Mouse (Mus musculus) layer of hippocampus, adult 9-10 months (tissue): ENCODE results near the gene Gdf5.
"Not testable (repeated sequence)": the region's sequence is repeated elsewhere in the genome, so short reads cannot be mapped to it uniquely, and the experiment has no call there.

Experiments used
- DNase-seq: peaks from one replicate; pipeline ENCODE4 v3.0.0; 2022; ENCODE audit warnings: low spot score

Gene Gdf5

DNA sequence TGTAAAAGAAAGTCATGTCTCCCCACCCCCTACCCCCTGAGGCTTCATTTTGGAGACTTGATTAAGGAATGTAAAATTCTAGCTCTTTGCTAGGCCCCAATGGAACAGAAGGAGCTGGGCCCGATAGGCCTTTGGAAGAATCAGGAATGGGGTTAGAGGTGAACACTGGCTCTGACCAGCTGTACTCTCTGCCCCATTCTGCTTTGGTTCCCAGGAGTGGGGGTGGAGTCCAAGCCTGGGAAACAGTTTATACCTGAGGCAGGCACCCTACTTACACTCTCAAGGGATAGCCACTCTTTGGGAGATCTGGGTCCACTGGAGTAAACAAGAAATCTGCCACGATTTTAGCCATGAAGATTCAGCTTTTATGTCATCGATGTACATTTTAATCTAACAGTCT is 4.5 kb downstream of the Gdf5 start, which contains the start of gene Gm15557:
Gene Gm15557, plus strand, starts transcription at position 48 of the 400 bp plus-strand sequence.
- DNase-seq = no peak

DNA sequence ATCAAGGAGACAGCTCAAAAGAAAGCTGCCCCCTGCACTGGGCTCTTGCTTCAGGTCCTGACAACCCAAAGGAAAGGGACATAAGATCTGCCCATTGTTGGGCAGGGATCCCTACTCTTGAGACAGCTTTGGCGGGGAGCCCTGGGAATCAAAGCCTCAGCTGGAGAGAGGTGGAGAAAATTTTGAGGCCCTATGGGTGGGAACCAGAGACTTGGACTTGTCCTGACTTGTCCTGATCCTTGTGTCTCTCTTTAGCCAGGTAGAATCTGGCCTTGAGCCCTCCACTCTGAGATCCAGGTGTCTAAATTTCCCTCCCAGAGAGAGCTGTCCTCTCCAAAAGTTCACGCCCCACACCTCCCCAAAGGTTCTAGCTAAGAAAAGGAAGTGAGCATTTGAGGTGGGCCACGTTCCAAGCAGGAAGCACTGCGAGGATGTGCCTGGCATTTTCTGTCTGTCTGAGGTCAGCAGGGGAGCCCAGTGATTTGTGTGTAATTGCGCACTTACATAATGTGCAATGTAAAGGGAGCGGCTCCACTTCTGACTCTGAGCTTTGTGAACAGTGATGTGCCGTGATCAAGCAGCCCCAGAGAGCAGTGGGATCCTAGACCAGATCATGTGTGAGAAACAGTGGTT is 5.2 kb downstream of the Gdf5 start:
- DNase-seq = no peak

DNA sequence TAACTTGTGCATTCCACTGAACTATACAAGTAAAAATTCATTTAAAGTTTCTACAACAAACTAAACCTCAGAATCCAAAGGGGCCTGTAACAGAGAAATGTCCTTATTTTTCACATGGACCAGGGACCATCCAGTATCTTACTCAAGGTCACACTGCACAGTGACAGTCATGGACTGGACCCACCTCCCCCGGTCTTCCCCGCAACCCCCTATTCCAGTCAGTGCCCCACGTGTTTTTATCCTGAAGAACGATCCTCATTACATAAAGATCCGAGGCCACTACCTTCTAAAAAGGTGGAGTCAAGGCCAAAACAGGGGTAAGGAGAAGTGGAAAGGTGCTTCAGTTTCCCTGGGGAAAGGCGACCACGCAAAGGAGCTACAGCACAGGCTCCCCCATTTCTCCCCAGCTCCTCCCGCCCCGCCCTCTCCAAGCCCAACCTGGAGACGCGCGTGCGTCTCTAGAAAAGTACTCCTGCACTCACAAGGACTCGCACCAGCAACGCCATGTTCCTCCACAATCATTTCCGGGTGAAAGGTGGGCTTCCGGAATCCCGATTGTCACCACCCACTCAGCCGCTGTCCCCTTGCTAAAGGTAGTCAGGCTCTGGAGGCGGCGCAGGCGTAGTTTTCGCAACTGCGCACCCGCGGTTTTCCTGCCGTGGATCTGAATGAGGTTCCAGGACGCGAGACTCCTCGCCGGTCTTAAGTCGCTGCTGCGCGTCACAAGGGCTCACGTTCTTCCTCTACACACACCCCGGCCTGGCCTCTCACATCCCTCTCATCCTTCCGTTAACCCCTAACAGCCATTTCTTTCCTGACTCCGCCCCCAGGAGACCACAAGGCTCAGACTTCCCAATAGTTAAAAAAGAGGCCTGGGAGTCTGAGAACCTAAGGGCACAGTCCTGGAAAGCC is 15.4 kb downstream of the Gdf5 start, which contains the start of gene Uqcc1:
Gene Uqcc1, minus strand, starts transcription at position 780 of the 912 bp plus-strand sequence.
- DNase-seq = peak; percentile 91

DNA sequence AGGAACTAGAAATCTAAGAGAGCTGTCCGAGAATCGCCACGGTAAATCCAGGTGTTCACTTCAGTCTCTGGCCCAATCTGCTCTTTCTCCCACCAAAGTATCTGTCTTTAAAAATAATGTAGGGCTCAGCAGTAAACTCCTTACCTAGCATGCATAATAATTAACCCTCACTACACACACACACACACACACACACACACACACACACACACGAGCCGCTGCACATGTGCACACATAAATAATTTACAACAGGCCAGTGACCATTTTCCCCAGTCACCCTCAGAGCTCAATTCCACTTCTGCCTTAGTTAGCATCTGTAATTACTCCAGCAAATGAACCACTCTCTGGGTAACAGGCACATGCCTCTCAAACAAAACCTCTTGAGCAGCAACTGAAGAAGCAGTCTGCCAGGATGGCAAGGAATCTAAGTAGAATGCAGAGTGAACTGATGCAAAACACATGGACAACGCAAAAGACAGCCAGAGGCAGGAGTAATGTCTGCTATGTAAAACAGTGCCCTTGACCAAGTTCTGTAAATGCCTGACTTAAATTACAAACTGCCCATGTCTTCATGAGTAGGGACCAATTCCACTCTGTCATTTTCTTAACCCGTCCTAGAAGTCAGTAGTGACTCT is 16.3 kb downstream of the Gdf5 start:
- no peak for DNase-seq

DNA sequence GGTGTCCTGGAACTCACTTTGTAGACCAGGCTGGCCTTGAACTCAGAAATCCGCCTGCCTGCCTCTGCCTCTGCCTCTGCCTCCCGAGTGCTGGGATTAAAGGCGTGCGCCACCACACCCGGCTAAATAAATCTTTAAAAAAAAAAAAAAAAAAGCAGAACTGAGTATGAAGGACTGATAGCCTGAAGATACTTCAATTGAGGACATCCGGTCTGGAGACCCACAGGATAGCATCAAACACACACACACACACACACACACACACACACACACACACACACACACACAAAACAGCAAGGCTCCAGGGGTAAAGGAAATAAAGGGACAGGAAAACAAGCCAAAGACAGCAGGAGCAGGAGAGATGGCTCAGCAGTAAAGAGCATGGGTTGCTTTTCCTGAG is 20.0 kb downstream of the Gdf5 start:
- not testable (repeated sequence) for DNase-seq

DNA sequence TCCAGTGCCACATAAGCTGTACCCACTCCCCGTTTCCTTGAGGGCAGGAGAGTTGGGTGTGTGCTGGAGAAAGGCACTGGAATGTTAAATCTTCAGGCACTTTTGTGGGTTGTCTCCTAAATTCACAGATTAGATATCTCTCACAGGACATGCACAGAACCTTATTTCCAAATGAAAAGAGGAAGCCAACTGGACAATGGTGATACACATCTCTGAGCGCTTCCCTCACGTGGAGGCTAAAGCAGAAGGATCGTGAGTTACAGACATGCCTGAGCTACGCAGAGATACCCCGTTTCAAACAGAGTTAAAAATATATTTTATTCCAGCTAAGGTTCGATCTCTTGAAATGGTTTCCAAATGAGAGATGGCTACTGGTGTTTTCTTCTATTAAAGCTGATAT is 22.0 kb downstream of the Gdf5 start:
- DNase-seq = no peak

DNA sequence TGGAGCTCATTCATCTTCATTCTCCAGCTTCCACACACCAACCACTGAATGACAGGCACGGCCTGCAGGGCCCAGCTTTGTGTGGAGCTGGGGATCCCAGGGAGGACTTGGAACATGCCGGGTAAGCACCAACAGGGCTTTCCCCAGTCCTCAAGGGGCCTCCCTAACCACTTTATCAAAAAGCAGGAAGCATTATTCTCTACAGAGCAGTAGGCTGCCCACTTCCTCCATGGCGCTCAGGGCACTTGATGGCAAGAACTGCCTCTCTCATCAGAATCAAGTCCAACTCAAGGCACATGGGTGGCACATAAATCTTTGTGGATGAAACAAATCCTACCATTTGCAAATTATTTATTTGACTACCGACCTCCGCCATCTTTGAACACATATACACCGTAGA is 30.5 kb downstream of the Gdf5 start:
- DNase-seq = no peak

DNA sequence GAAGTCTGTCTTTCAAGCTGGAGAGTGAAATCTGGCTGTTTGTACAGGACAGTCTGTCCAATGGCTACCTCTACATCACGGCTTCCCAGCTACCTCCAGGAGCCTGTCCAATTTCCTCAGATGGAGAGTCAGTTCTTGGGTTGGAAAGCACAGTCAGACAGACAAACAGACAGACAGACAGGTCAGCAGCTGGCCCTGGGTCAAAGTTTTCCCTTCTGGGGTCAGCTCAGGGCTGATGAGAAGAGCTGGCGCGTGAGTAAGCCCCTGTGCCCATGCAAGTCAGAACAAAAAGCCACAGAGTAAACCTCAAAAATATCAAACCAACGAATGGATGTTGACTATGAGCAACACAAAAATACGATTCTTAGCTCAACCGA is 41.5 kb downstream of the Gdf5 start:
- DNase-seq = no peak

DNA sequence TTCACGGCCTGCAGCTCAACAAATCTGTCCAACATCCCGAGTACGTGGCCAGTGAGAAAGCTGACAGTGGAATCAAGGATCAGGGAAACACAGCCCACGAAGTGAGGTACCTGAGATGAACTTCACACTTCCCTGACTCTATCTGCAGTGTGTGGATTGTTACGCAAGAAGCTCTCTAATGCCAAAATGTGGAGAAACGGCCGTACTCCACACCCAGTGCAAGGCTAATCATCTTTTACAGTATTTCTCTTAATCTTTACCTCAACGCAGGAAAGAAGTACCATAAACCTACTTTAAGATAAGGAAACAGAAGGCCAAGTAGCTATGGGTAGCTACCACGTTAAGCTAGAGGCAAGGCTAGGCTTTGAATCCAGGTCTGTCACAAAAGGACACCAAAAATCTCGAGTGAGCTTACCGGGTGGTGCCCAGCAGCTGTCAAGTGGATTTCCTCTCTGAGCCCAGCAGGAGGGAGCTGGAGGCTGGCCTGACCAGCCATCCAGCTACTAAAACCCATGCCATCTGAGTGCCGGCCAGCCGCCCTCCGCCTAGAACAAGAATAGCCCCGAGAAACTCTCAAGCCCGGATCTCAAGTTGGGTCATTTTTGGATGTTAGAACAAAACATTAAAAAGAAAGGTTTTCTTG is 42.1 kb downstream of the Gdf5 start:
- DNase-seq = no peak

DNA sequence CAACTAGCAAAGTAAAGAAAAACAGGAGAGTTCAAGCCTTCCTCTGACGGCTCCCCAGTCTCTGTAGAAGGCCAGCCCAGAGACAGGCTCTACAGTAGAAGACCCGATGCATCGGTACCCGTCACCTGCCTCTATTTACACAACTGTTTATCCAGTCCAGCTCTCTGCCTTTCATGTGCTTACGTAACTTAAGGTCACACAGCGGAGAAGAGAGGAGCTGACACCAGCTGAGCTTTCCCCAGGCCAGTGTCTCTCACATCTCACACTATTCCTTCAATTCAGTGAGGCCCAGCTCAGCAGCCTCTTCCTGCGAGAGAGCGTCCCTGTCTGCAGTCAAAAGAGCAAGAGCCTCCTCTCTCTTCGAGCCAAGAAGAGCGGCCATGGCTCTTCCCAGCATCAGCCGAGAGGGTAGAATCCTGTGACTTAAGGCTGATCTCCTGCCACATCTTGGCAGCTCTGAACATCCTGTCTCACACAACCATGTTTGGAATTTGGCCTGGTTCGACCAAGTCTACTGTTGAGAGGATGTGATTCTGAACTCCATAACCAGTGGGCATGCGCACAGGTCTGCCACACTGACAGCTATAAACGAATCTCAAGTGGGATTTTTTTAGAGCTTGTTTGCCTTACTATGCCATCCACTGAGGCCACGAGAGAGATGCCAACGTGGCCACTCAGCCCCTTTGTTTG is 50.0 kb downstream of the Gdf5 start:
- DNase-seq = no peak

DNA sequence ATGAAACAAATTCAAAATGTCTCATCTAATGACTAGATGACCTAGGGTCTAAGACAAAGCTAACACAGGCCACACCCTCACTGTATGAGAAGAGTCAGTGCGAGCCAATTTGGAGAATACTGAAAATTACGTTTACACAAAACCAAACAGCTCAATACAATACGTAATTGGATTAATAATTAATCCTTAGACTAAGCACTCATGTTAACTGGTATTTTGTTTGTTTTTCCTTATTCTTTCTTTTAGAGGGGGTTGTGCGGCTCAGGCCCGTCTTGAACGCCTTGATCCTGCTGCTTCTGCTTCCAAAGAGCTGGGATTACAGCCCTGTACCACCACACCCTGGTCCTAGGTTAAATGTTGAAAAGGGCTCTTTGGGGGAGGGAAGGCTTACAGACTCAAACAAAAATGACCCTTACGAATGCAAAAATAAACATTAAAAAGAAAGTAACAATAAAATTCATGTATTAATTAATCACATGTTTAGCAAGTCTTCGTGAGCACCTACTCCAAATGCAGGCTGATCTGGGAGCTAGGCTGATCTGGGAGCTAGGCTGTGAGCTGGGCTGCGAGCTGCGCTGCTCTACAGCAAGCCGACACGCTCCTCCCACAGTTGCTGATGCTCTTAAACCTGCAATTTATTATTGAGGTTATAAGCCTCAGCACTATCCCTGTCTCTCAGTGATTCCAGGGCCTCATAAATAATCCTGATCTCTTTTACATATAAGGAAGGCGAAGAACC is 50.7 kb downstream of the Gdf5 start:
- no peak for DNase-seq
